Mouse (Mus musculus) cerebellum, postnatal 14 days (tissue): ENCODE results near the gene Tk2.
A peak's percentile ranks its signal among the peaks of the same experiment; 100 is the strongest.

ENCODE experiments used
- DNase-seq, 2 experiments: peaks; one replicate each; pipeline ENCODE4 v3.0.0; 2021; ENCODE audit warnings: mixed read lengths in 2 of 2

Tk2 gene

GRCm38 (mm10) chr8:104219079-104219478 is 29.3 kb downstream of the Tk2 start:
- DNase-seq = peak; percentile 21 to 39

DNA sequence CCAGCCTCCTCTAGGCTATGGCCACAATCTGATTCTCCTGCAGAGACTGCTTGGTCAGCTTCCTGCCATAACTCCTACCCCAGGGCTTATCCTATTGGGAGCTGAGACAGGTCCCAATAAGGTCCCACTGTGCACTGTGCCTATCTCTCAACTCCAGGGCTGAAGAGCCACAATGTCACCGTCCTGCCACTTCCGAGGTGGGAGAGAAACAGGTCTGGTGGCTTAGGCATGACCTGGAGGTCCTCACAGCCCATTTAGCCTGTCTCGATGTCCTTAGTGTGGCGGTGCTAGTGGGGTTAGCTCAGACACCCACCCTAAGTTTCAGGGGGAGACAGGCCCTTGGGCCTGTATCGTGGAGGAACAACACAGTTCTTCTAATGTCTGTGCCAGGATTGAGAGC is 30.8 kb downstream of the Tk2 start:
- no peak for DNase-seq

DNA sequence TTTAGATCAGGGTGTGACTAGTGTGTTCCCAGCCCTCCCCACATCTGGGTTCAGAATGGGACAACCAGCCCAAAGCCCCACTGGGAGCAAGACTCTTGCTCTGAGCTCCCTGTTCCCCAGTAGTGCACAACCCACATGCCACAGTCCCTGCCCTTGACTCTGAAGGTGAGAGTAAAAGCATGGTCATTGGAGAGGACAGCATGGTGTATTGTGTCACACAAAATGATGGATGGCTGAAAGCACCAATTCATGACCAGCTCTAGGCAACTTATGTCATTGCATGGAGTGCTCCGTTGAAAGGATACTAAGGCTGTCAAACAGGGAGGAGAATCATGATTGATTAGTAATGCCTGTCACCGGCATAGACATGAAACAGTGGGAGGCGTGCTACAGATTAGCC is 43.1 kb downstream of the Tk2 start:
- DNase-seq = no peak

DNA sequence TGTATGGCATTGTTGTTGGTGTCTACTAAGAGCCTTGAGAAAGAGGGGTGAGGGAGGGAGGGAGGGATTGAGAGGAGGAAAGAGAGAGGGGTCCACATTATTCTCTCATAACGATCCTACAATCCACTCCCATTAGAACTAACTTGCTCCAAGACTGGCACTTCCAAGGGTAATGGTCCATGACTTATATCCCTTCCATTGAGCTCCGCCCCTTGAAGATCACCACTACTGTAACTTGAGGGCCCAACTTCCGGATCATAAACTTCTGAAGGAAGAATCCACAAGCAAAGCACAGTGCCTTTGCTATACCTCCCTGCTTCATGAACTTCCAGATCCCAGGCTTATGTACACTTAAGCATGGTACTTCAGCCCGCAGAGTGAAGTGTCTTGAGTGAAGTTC is 46.0 kb downstream of the Tk2 start:
- DNase-seq = no peak

DNA sequence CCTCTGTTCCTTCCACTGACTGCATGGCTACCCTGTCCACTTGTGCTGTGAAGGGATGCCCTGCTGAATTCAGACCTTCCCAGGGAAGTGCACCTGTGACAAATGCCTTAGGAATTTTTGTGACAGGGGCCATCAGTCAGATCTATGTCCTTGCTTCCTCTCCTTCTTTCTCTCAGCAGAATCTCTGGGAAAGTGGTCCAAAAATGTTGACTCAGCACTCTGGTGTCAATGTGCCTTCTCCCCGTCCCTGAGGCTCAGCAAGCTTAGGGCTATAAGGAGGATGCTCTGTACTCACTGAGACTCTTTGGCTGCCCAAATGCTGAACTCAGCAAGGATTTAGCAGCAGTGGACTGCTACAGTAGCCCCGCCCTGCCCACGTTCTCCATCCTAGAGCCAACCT is 46.7 kb downstream of the Tk2 start:
- no peak for DNase-seq

DNA sequence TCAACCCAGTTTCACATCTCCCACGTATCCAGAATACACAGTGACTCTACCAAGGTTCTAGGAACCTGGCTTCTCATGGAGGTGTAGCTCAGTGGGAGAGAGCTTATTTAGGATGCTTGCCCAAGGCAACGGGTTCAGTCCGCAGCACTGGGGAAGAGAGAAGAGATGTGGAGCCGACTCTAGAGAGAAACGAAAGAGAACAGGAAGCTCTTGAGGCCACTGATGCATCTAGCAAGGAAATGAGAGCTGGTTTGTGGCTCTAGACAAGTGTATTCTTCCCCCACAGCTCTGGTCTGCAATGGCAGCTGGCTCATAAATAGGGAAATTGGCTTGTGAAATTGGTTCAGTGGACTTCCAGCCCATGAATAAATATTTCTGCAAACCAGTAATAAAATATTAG is 48.6 kb downstream of the Tk2 start:
- no peak for DNase-seq

GRCm38 (mm10) chr8:104191496-104191895 is 56.9 kb downstream of the Tk2 start:
- no peak for DNase-seq

DNA sequence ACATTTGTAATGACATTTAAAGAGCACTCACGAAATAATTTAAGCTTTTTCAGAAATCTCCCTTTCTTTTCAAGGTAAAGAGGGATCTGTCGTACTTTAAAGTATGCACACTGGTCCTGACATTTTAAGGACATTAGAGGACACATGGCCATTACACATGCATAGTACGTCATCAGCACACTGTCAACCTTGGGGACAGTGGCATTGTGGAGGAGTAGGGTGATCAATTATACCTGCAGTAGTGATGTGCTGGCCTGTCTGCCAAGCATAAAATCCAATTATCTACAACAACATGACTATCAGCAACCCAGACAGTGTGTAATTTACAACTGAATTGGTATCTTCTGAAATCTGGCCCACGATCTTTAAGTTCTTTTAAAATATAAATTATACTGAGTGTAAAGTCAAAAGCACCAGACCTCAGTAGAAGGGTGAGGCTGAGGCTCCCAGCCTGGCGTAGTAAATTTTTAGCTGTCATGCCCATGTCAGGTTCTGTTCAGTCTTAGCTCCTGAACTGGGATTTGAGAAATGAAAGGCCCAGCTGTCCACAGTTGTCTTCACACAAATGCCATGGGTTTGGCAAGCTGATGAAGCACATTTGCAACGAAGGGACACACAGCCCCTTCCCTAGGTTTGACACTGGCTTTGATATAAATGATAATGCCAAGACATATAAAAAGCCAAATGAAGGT is 57.4 kb downstream of the Tk2 start:
- DNase-seq = no peak

- no peak for DNase-seq
These were observed 59.9 kb downstream of the Tk2 start for GRCm38 (mm10) chr8:104188459-104188858.

DNA sequence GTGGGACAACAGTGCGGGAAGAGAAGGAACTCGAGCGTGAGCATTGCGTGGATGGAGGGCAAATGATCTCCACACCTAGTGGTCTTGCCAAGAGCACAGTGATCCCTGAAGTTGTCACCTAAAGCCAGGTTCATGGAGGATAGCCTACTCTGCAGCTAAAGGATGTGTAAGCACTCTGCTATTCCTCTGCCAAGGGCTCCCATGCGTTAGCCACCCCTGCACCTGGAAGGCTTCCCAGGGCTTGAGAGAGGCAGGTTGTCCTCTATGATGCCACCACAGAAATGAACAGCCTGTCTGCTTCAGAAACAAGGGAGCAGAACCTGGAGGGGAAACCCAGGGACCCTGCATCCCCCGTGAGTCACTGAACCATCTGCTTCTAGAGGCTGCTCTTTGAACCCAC is 60.7 kb downstream of the Tk2 start:
- DNase-seq = no peak

DNA sequence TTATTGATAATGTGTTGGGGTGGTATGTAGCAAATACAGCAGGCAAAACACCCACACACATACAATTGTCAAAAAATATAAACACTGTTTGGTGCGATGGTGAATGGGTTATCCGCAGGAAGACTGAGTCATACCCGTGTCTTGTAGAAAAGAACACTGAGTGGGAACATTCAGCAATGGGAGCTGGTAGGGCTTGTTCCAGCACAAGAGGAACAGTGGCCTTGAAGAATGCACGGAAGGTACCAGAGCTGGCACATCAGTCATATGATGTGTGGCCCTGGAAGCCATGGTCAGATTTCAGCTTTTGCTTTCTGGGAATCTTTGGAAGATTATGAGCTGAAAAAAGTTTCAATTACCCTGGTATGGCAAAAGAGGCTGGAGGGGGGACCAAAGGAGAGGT is 61.5 kb downstream of the Tk2 start:
- no peak for DNase-seq

DNA sequence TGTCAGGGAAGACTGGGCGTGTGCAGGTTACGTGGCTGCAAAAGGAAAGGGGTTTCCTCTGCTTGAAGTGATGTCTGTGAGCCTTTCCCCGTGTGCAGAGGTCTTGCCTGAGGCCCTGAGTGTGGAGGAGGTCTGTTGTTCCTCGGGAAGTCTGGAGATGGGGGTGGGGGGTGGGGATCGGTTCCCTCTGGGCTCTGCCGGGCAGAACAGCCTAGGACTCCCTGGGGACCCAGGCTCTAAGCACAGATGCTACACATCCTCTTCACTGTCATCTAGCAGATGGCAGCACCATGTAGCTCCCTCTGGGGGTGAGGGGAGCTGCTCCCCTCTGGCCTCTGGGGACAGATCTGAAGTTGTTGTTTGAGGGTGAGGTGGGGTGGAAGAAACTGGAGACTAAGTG is 63.5 kb downstream of the Tk2 start:
- no peak for DNase-seq

GRCm38 (mm10) chr8:104177054-104177453 is 71.3 kb downstream of the Tk2 start:
- DNase-seq = no peak
